Mouse (Mus musculus): ENCODE results near the gene Tbx5.

The Tbx5 gene

GRCm38 (mm10) chr5:119810994-119811690 lies 21.3 kb upstream of the Tbx5 start:
- no peak for DNase-seq (ENCODE audit: low spot score in 2 of 2)

GRCm38 (mm10) chr5:119815247-119815646 lies 17.2 kb upstream of the Tbx5 start:
- no peak for DNase-seq (ENCODE audit: low spot score in 2 of 2)

GRCm38 (mm10) chr5:119820452-119820851 lies 12.0 kb upstream of the Tbx5 start:
- no peak for DNase-seq (ENCODE audit: low spot score in 2 of 2)

- DNase-seq (ENCODE audit: low spot score in 2 of 2), result no peak
Measured at GRCm38 (mm10) chr5:119821506-119821905, 11.0 kb upstream of the Tbx5 start.

- DNase-seq (ENCODE audit: low spot score in 2 of 2), result no peak
Measured at GRCm38 (mm10) chr5:119827341-119827740, 5.1 kb upstream of the Tbx5 start.

- DNase-seq (ENCODE audit: low spot score in 2 of 2), result no peak
Measured at GRCm38 (mm10) chr5:119830611-119831010, 1.9 kb upstream of the Tbx5 start.

GRCm38 (mm10) chr5:119831201-119831771 lies 1.2 kb upstream of the Tbx5 start:
- DNase-seq (ENCODE audit: low spot score in 2 of 2), result peak in 1 of 2 experiments; percentile 42

GRCm38 (mm10) chr5:119831791-119832478 lies 533 bp upstream of the Tbx5 start:
- DNase-seq (ENCODE audit: low spot score in 2 of 2), result no peak

GRCm38 (mm10) chr5:119833223-119834030 lies 959 bp downstream of the Tbx5 start:
- no peak for DNase-seq (ENCODE audit: low spot score in 2 of 2)

- no peak for DNase-seq (ENCODE audit: low spot score in 2 of 2)
Measured at GRCm38 (mm10) chr5:119834031-119834403, 1.5 kb downstream of the Tbx5 start.

GRCm38 (mm10) chr5:119835053-119835867 lies 2.8 kb downstream of the Tbx5 start:
- DNase-seq (ENCODE audit: low spot score in 2 of 2), result no peak

GRCm38 (mm10) chr5:119835868-119836209 lies 3.4 kb downstream of the Tbx5 start:
- DNase-seq (ENCODE audit: low spot score in 2 of 2), result no peak

- DNase-seq (ENCODE audit: low spot score in 2 of 2), result no peak
Measured at GRCm38 (mm10) chr5:119836618-119837305, 4.3 kb downstream of the Tbx5 start.

GRCm38 (mm10) chr5:119837306-119837675 lies 4.8 kb downstream of the Tbx5 start:
- no peak for DNase-seq (ENCODE audit: low spot score in 2 of 2)

- no peak for DNase-seq (ENCODE audit: low spot score in 2 of 2)
Measured at GRCm38 (mm10) chr5:119837861-119838260, 5.4 kb downstream of the Tbx5 start.

GRCm38 (mm10) chr5:119838441-119838840 lies 6.0 kb downstream of the Tbx5 start:
- DNase-seq (ENCODE audit: low spot score in 2 of 2), result no peak

GRCm38 (mm10) chr5:119839156-119839555 lies 6.7 kb downstream of the Tbx5 start:
- DNase-seq (ENCODE audit: low spot score in 2 of 2), result no peak

- no peak for DNase-seq (ENCODE audit: low spot score in 2 of 2)
Measured at GRCm38 (mm10) chr5:119839616-119840368, 7.3 kb downstream of the Tbx5 start.

- DNase-seq (ENCODE audit: low spot score in 2 of 2), result no peak
Measured at GRCm38 (mm10) chr5:119840404-119840803, 7.9 kb downstream of the Tbx5 start.

Data from urinary bladder, adult 18-20 months (tissue).